Comparison of ENCODE assay signal across 28 mouse cellular contexts in the genomic region with DNA sequence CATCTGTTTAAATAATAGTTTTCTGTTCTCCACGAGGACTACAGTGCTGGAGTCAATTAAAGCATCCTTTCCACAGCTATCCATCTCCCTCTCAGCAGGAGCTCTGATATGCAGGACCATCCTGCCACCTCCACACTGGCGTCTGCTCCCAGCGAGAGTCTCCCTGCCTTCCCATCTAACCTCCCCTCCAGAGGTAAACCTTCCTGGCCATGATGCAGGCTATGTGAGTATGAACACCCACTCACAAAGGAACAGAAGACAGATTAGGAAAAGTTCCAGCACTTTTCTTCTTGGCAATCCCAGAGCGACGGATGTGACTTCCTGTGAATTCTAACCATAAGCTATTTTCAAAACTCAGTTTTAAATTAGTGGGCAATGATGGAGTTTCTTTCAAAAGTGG.
DNase-seq lines count a peak whose midpoint lies in the region; ATAC-seq lines count a peak whose summit lies in the region.
"Had no signal": no experiment of that assay in that cellular context is flagged by ENCODE, and none has a peak within 500 bp of the region (broad histone marks: within the 10 kb centered on the region; RNA-seq: fewer than 3 reads in every experiment).

No protein-coding gene starts in this region.

- WGBS in forebrain, embryonic 15.5 days = 75% methylated on average over 5 of the region's 5 CpGs
- WGBS in liver, embryonic 12.5 days (ENCODE audit: insufficient replicate concordance) = 52% methylated on average over 5 of the region's 5 CpGs

- H3K27ac ChIP-seq in forebrain, embryonic 15.5 days (replicated peaks) = no peak overlapping the region
- no peak overlapping the region for H3K27ac ChIP-seq in liver, embryonic 12.5 days
- H3K27ac ChIP-seq: embryonic facial prominence, embryonic 15.5 days; forebrain, embryonic 10.5 days; hindbrain, embryonic 13.5 days; intestine, embryonic 15.5 days; limb, embryonic 12.5 days; liver, embryonic 14.5 days; lung, embryonic 15.5 days; macrophage; midbrain, embryonic 10.5 days had no signal

- no peaks in the 10 kb centered on the region for H3K27me3 ChIP-seq in forebrain, embryonic 15.5 days
- H3K27me3 ChIP-seq in liver, embryonic 12.5 days (replicated peaks) = no peaks in the 10 kb centered on the region
- H3K27me3 ChIP-seq: embryonic facial prominence, embryonic 15.5 days; hindbrain, embryonic 13.5 days; intestine, embryonic 15.5 days; limb, embryonic 12.5 days; lung, embryonic 15.5 days; Patski had no signal

- no peaks in the 10 kb centered on the region for H3K9me3 ChIP-seq in forebrain, embryonic 15.5 days
- H3K9me3 ChIP-seq in liver, embryonic 12.5 days (replicated peaks) = no peaks in the 10 kb centered on the region
- H3K9me3 ChIP-seq: embryonic facial prominence, embryonic 15.5 days; forebrain, embryonic 10.5 days; intestine, embryonic 15.5 days; limb, embryonic 12.5 days; lung, embryonic 15.5 days; midbrain, embryonic 10.5 days had no signal

- no peak overlapping the region for H3K9ac ChIP-seq in forebrain, embryonic 15.5 days (replicated peaks)
- H3K9ac ChIP-seq in liver, embryonic 12.5 days = no peak overlapping the region
- H3K9ac ChIP-seq: embryonic facial prominence, embryonic 15.5 days; hindbrain, embryonic 13.5 days; intestine, embryonic 15.5 days; limb, embryonic 12.5 days; liver, embryonic 14.5 days; lung, embryonic 15.5 days had no signal

- peak; percentile 96 for ATAC-seq in frontal cortex, adult (ENCODE audit: low TSS enrichment)
- no peak for ATAC-seq in forebrain, embryonic 15.5 days (replicated peaks)
- ATAC-seq in granulocyte monocyte progenitor cell, adult 5-6 weeks (replicated peaks; ENCODE audit: poor library complexity, severe bottlenecking) = no peak
- ATAC-seq in liver, embryonic 12.5 days = no peak
- ATAC-seq: CD4-positive, CD25-positive, alpha-beta regulatory T cell, adult 4 months; intestine, embryonic 15.5 days; Patski had no signal

- no peak overlapping the region for H3K4me3 ChIP-seq in forebrain, embryonic 15.5 days
- no peak overlapping the region for H3K4me3 ChIP-seq in liver, embryonic 12.5 days
- H3K4me3 ChIP-seq: embryonic facial prominence, embryonic 15.5 days; forebrain, embryonic 10.5 days; hindbrain, embryonic 13.5 days; intestine, embryonic 15.5 days; limb, embryonic 12.5 days; lung, embryonic 15.5 days; midbrain, embryonic 10.5 days had no signal

- no peaks in the 10 kb centered on the region for H3K4me1 ChIP-seq in forebrain, embryonic 15.5 days
- H3K4me1 ChIP-seq in liver, embryonic 12.5 days = no peaks in the 10 kb centered on the region
- H3K4me1 ChIP-seq: embryonic facial prominence, embryonic 15.5 days; forebrain, embryonic 10.5 days; hindbrain, embryonic 13.5 days; intestine, embryonic 15.5 days; limb, embryonic 12.5 days; lung, embryonic 15.5 days; midbrain, embryonic 10.5 days had no signal

- H3K4me2 ChIP-seq in forebrain, embryonic 15.5 days (replicated peaks) = no peak overlapping the region
- H3K4me2 ChIP-seq in liver, embryonic 12.5 days = no peak overlapping the region
- H3K4me2 ChIP-seq: embryonic facial prominence, embryonic 15.5 days; heart, embryonic 11.5 days; hindbrain, embryonic 13.5 days; intestine, embryonic 15.5 days; limb, embryonic 12.5 days; lung, embryonic 15.5 days had no signal

- DNase-seq in frontal cortex, postnatal 25 days (ENCODE audit: low spot score in 2 of 2) = no peak
- peak; percentile 73 for DNase-seq in brain, adult 2 months (ENCODE audit: low read depth, low spot score)
- peak; percentile 20 for DNase-seq in layer of hippocampus, adult 9-10 months (ENCODE audit: low spot score)
- peak; percentile 3 to 51 for DNase-seq in left cerebral cortex, adult 9 months (ENCODE audit: low spot score in 2 of 2)
- DNase-seq: adrenal gland, postnatal 10 days; cerebellum, adult 11-12 months; cerebellum, postnatal 36 days; heart, postnatal 10 days; kidney, adult 9 months; kidney, postnatal 4 days; spleen, adult 18-20 months; thymus, adult 18-20 months had no signal

- no peaks in the 10 kb centered on the region for H3K36me3 ChIP-seq in forebrain, embryonic 15.5 days
- H3K36me3 ChIP-seq in liver, embryonic 12.5 days = no peaks in the 10 kb centered on the region
- H3K36me3 ChIP-seq: embryonic facial prominence, embryonic 15.5 days; forebrain, embryonic 10.5 days; hindbrain, embryonic 13.5 days; intestine, embryonic 15.5 days; limb, embryonic 12.5 days; lung, embryonic 15.5 days; midbrain, embryonic 10.5 days had no signal

Comparison
In these comparisons a context has a peak if more than half of its experiments do, and no peak if none do; other contexts are left out.
1. DNase-seq: peak in brain, adult 2 months (single experiment), layer of hippocampus, adult 9-10 months (single experiment) and left cerebral cortex, adult 9 months (2 of 2); none in frontal cortex, postnatal 25 days (0 of 2).